Mouse (Mus musculus) lung, postnatal 0 days (tissue): Measurements from ENCODE around the gene Cap2. TPM values are rescaled to one million over a fixed set of nuclear protein-coding genes. Genes with fewer than 3 reads are reported as not detected.

Source experiments
- ATAC-seq: fragments of 200-750 bp; cut with Nextera tagmentation; 2 replicates; pipeline ENCODE4 v1.8.0; 2017; ENCODE audit warnings: moderate library complexity
- DNase-seq: peaks from one replicate; pipeline ENCODE4 v3.0.0-alpha.2; 2016; ENCODE audit warnings: low spot score
- H3K27ac ChIP-seq: fragments of 300-500 bp; sonication (generic); 2 replicates; pipeline ENCODE4 v1.5.1; 2014; ENCODE audit warnings: antibody characterized with exemption, mild to moderate bottlenecking, low read length, mixed read lengths
- H3K27me3 ChIP-seq: fragments of 300-500 bp; sonication (generic); replicated peaks from 2 replicates; pipeline ENCODE4 v1.6.1; 2014; ENCODE audit warnings: low read length, mixed read lengths; ENCODE audit not compliant: insufficient read depth
- H3K36me3 ChIP-seq: fragments of 300-500 bp; sonication (generic); 2 replicates; pipeline ENCODE4 v1.6.1; 2014; ENCODE audit warnings: low read length, mixed read lengths; ENCODE audit not compliant: insufficient read depth
- H3K4me1 ChIP-seq: fragments of 300-500 bp; sonication (generic); 2 replicates; pipeline ENCODE4 v1.6.1; 2014; ENCODE audit warnings: antibody characterized with exemption, low read depth, low read length, mixed read lengths; ENCODE audit not compliant: insufficient read depth
- H3K4me2 ChIP-seq: fragments of 300-500 bp; sonication (generic); replicated peaks from 2 replicates; pipeline ENCODE4 v1.6.1; 2014; ENCODE audit warnings: low read depth, mild to moderate bottlenecking, low read length, moderate library complexity, mixed read lengths
- H3K4me3 ChIP-seq: fragments of 300-500 bp; sonication (generic); 2 replicates; pipeline ENCODE4 v1.5.1; 2014; ENCODE audit warnings: low read depth, low read length
- H3K9ac ChIP-seq: fragments of 300-500 bp; sonication (generic); replicated peaks from 2 replicates; pipeline ENCODE4 v1.6.1; 2014; ENCODE audit warnings: low read depth, mild to moderate bottlenecking
- H3K9me3 ChIP-seq: fragments of 300-500 bp; sonication (generic); 2 replicates; pipeline ENCODE4 v1.6.1; 2016; ENCODE audit warnings: low read length, mixed read lengths
- CTCF ChIP-seq: IDR thresholded peaks from 2 replicates; pipeline ENCODE4 v1.5.1; 2016; ENCODE audit warnings: antibody characterized with exemption, mild to moderate bottlenecking
- EP300 ChIP-seq: IDR thresholded peaks from 2 replicates; pipeline ENCODE4 v1.6.1; 2016; ENCODE audit warnings: antibody characterized with exemption, mild to moderate bottlenecking, control low read depth
- WGBS: fragments of 180-500 bp; shearing (Covaris S2); extraction: QIAGEN DNeasy Blood & Tissue Kit; methylation state at CpG from one replicate; pipeline ENCODE4 v1.1.7; 2014; 5-methylcytosine and 5-hydroxymethylcytosine counted together
- polyA plus RNA-seq: library from polyadenylated mRNA; unstranded; fragments of >200 nt; fragmentation: Nextera tagmentation; extraction: Ambion mirVana; gene quantifications from 2 replicates; pipeline ENCODE4 v1.2.1, GENCODE M21; 2015

Gene Cap2
- polyA plus RNA-seq, 1 experiment from 2014 or later, result 5.8 TPM

- Histone ChIP-seq H3K36me3 (no peaks in the 10 kb centered on the region), H3K4me2 (no peak overlapping the region), H3K27ac (peak overlapping the region; percentile 43; the same call in 1 of the 2 replicates), H3K9ac (no peak overlapping the region), H3K4me1 (no peaks in the 10 kb centered on the region; the same call in 1 of the 2 replicates), H3K27me3 (no peaks in the 10 kb centered on the region), H3K4me3 (no peak overlapping the region), H3K9me3 (no peaks in the 10 kb centered on the region)
- no peak for TF ChIP-seq EP300
- no peak for TF ChIP-seq CTCF
- peak; percentile 8 for DNase-seq
- 22% methylated on average over 5 of the region's 5 CpGs for WGBS
- ATAC-seq, result peak; percentile 77
Observed at GRCm38 (mm10) chr13:46523235-46523634, 21.6 kb downstream of the Cap2 start.

GRCm38 (mm10) chr13:46523712-46524111, 22.1 kb downstream of the Cap2 start:
- ATAC-seq, result peak; percentile 1; the same call in 1 of the 2 replicates
- Histone ChIP-seq H3K4me3 (no peak overlapping the region), H3K36me3 (no peaks in the 10 kb centered on the region), H3K27me3 (no peaks in the 10 kb centered on the region), H3K9ac (no peak overlapping the region), H3K9me3 (no peaks in the 10 kb centered on the region), H3K27ac (no peak overlapping the region), H3K4me2 (no peak overlapping the region), H3K4me1 (no peaks in the 10 kb centered on the region; the same call in 1 of the 2 replicates)
- TF ChIP-seq CTCF (no peak), EP300 (no peak)
- DNase-seq, result no peak
- 65% methylated on average over 12 of the region's 12 CpGs for WGBS

- Histone ChIP-seq H3K36me3 (no peaks in the 10 kb centered on the region), H3K9me3 (no peaks in the 10 kb centered on the region), H3K4me3 (no peak overlapping the region), H3K27me3 (no peaks in the 10 kb centered on the region), H3K4me1 (no peaks in the 10 kb centered on the region; the same call in 1 of the 2 replicates), H3K4me2 (no peak overlapping the region), H3K9ac (no peak overlapping the region), H3K27ac (no peak overlapping the region)
- ATAC-seq (no peak), DNase-seq (no peak)
- WGBS, result 79% methylated on average over 18 of the region's 18 CpGs
- TF ChIP-seq CTCF, result no peak
- no peak for TF ChIP-seq EP300
Observed at GRCm38 (mm10) chr13:46525295-46526255, 23.9 kb downstream of the Cap2 start.

- Histone ChIP-seq H3K27ac (no peak overlapping the region), H3K27me3 (no peaks in the 10 kb centered on the region), H3K4me1 (no peaks in the 10 kb centered on the region; the same call in 1 of the 2 replicates), H3K36me3 (no peaks in the 10 kb centered on the region), H3K9ac (no peak overlapping the region), H3K4me2 (no peak overlapping the region), H3K4me3 (no peak overlapping the region), H3K9me3 (no peaks in the 10 kb centered on the region)
- 72% methylated on average over 3 of the region's 3 CpGs for WGBS
- no peak for DNase-seq
- ATAC-seq, result no peak
- TF ChIP-seq CTCF (no peak), EP300 (no peak)
Observed at GRCm38 (mm10) chr13:46526645-46527044, 25.0 kb downstream of the Cap2 start.

- Histone ChIP-seq H3K4me1 (no peaks in the 10 kb centered on the region; the same call in 1 of the 2 replicates), H3K36me3 (no peaks in the 10 kb centered on the region), H3K9me3 (no peaks in the 10 kb centered on the region), H3K9ac (no peak overlapping the region), H3K4me3 (no peak overlapping the region), H3K27ac (no peak overlapping the region), H3K27me3 (no peaks in the 10 kb centered on the region), H3K4me2 (no peak overlapping the region)
- TF ChIP-seq EP300 (no peak), CTCF (no peak)
- no peak for ATAC-seq
- no peak for DNase-seq
- 84% methylated on average over 5 of the region's 5 CpGs for WGBS
Observed at GRCm38 (mm10) chr13:46527340-46527739, 25.7 kb downstream of the Cap2 start.

GRCm38 (mm10) chr13:46529037-46529436, 27.4 kb downstream of the Cap2 start:
- Histone ChIP-seq H3K36me3 (no peaks in the 10 kb centered on the region), H3K9me3 (no peaks in the 10 kb centered on the region), H3K9ac (no peak overlapping the region), H3K4me2 (no peak overlapping the region), H3K27ac (no peak overlapping the region), H3K27me3 (no peaks in the 10 kb centered on the region), H3K4me3 (no peak overlapping the region), H3K4me1 (no peaks in the 10 kb centered on the region)
- no peak for ATAC-seq
- 69% methylated on average over 10 of the region's 10 CpGs for WGBS
- TF ChIP-seq EP300 (no peak), CTCF (no peak)
- DNase-seq, result no peak
